Mouse (Mus musculus) brain, adult 2 months (tissue): ENCODE measurements around the gene Mcrip2.

Source experiments
- DNase-seq: peaks from one replicate; pipeline ENCODE4 v3.0.0; 2011; ENCODE audit warnings: low read depth, low spot score

Mcrip2 gene

DNA sequence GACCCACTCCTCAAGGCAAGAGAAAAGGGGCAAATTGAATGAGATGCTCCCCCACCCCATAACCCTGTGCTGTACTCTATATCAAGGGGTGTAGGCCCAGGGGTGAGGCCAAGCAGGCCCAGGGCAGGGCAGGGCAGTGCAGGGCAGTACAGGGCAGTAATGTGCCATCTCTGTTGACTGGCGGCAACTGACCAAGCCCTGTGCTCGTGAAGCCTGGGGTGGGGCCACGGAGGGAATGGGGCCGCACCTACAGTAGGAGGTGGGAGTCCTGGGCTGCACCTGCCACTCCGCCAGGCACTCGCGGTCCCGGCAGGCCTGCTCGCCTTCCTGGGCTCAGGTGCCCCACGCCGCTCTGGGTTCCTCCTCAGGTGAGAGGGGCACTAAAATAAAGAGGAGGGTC lies 3.3 kb downstream of the Mcrip2 start:
- DNase-seq, result no peak

DNA sequence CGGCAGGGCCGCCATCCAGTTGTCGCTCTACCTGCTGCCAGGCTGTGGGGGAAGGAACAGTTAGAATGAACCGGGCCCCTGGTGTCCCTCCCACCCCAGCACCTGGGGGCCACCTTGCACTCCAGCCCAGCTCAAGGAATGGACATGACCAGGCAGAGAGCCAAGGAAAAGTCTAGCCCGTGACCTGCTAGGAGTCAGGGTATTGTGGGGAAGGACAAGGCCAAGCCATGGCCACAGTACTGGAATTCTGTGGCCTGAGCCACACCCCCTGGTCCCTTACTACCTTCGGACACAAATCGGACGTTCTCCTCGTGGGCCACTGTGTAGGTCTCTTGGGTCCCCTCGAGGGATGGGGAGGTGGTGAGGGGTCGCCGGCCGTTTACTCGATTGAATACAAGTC lies 4.3 kb downstream of the Mcrip2 start:
- no peak for DNase-seq

DNA sequence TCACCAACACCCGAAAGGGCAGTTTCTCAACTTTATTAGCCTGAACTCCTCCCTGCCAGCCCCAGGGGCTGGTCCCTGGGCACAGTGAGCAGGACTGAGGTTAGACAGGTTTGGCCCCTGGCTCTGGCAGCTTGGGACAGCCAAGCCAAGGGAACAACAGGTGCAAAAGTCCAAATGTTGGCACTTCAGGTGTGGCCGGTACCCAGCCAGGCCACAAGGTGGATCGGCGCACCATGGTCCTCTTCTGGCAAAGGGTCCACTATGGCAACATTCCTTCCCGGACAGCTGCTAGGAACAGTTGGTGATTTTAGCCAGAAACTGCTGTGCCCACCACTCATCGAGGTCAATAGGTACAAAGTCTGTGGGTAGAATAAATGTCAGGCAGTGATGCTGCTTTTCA lies 4.9 kb downstream of the Mcrip2 start:
- no peak for DNase-seq

DNA sequence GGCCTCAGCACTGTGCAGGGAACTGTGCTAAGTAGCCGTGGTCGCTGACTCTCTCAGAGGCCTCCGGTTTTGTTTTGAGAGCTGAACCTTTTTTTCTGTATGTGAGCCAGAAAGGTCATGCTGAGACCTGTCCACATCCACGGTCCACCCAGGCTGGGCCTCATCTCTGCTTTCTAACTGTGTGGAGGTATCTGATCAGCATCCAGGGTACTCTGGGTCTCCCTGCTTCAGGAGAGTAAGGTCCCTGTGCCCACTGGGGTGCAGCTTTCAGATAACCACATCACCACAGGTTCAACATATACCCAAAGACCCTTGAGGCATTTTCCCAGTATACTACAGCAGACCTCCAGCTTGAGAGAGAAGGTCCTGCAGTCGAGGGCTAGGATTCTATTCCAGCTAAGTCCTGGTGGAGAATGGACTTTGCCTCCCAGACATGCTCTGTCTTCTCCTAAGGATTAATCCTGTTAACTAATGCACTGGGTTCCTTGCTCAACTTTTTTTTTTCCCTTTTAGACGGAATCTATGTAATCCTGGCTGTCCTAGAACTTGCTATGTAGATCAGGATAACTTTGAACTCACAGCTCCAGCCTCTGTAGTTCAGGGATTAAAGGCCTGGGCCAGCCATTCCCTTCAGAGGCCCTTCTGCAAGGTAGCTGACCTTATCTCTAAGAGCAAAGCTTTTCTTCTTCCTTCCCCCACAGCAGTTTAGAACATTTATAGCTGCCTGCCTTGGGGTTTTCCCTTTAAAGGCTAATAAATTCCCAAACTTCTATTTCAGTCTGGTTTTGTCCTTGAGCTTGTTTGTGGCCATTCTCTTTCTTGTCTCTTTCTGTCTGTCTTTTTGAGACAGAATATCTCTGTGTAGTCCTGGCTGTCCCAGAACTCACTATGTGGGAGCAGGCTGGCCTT lies 6.6 kb downstream of the Mcrip2 start:
- no peak for DNase-seq

DNA sequence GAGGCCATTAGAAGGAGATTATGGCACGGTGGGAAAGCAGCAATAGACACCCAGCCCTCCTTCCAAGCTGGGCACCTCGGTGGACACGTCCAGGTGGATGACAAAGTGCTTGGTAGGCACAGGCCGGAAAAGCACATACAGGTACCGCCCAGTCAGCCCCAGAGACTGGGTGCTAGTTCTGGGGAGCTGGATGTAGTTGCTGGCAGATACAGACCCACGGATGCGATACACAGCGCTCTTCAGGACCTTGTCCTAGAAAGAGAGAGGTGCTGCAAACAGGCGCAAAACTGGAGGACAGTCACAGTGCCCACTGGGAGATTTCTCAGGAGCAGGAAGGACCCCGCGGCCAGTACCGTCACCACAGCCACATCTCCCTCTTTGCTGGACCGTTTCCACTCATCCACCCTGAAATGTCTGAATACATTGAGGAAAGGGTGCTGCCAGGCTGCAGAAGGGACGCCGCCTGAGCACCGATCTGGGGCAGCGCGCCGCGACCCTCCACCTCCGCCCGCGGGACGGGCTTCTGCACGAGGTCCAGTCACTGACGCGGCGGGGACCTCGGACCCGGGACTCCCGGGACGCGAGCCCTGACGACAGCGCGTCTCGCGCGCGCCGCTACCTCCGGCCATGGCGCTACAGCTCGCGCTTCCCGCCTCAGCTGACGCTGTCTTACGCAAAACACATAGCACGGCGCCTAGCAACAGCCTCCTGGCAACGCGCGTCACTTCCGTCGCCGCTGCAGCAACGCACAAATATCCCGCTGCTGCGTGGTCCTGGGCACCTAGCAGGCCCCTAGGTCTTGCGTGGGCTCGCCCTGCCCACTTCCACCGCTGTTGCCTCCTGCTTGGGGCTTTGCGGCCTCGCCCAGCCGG lies 7.5 kb downstream of the Mcrip2 start, which contains the start of gene Wdr90:
Gene Wdr90 (minus strand): TSS at position 670 of the 872 bp plus-strand sequence.
- DNase-seq, result peak; percentile 99

DNA sequence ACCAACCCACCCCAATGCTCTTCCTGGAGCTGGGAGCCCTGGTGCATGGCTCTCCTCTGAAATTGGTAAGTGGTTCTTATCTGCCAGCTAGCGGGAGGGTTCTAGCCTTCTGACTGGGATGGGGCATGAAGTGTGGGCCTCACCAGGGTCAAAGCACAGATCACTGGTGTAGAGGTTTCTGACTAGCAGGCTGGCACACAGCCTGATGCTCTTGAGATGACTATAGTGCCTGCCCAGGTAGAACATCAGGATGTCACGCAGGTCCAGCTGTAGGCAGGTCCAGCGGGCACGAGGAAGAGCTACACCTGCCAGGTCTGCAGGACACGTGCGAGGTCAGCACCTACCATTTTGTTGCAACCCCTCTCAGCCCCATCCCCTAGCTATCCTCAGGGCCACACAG lies 8.3 kb downstream of the Mcrip2 start:
- no peak for DNase-seq

DNA sequence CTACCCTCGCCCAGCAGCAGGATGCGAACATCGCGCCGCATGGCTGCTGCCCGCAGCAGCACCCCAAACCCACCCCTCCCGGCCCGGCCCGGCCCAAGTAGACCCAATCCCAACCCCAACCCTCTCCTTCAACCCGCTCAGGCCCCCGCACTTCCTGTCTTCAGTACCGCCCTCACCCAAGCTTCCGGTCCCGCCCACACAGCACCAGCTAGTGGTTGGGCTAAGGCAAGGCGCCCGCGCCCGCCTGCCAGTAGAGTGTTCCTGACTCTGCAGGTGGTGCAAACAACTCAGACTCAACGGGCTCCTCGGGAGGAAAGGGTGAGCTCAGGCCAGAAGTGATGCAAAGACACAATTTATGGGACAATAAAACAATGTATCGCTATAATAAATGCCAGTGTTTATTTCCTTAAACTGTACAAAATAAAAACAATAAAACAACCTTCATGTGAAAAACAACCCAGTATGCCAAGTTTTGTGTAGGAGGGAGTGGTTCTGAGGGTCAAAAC lies 24.1 kb downstream of the Mcrip2 start, which contains the start of gene Rhot2:
Gene Rhot2 (minus strand): TSS at position 456 of the 506 bp plus-strand sequence.
- DNase-seq, result peak; percentile 97

DNA sequence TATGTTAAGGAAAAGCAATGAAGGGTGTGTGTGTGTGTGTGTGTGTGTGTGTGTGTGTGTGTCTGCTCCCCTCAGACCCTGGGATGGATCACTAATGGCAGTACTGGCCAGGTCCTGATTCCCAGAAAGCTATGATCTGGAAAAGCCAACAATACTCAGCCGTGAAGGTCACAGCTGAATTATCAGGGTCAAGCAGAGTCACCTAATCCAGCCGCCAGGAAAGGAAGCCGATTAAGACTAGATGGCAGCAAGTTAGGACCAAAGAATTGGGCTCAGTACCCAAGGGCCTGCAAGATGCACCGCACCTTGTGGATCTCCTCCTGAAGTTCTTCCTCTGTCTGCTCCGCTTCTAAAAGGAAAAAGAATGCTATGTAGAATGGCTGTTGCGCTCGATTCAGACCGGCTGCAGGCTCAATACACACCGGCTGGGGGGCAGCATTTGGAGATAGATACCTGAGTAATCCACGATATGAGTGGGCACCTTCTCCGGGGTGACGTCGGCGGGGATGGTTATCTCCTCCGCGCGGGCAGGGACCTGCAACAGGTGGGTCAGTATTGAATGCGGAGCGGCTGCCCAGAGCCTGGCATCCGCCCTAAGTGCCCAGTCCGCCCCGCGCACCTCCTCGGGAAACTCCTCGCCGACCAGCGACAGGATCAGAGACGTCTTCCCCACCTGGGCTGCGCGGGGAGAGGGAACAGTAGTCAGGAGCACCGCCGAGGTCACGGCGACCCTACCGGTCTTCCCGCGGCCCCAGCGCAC lies 24.7 kb downstream of the Mcrip2 start:
- no peak for DNase-seq

DNA sequence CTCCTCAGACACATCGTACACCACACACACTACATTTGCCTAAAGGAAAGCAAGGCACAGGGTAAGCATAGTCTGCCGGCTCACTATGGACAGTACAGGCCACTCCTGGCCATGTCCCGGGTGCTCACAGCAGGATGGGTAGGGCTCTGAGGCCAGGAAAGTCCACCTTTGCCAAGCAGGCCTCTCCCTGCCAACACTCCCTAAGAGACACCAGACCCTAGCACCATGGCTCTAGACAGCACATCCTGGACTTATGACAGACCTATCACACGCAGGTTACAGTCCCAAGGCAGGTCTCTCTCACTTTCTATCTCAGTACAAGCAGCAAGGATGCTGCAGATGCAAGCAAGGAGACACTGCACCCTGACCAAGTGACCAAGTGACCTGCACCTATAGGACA lies 25.4 kb downstream of the Mcrip2 start:
- no peak for DNase-seq

DNA sequence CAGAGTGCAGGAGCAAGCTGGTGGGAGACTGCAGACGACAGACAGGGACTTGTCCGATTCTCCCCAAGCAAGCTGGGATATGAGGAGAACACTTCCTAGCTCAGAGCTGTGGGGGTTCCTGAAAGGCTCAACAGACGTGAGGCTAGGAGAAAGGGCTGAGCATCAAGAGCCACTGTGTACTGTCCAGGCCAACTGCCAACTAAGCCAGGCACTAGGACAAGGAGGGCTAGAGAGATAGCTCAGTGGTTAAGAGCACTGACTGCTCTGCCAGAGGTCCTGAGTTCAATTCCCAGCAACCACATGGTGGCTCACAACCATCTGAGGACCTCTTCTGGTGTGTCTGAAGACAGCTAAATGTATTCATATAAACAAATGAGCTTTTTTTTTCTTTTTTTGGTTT lies 26.1 kb downstream of the Mcrip2 start:
- DNase-seq, result no peak

DNA sequence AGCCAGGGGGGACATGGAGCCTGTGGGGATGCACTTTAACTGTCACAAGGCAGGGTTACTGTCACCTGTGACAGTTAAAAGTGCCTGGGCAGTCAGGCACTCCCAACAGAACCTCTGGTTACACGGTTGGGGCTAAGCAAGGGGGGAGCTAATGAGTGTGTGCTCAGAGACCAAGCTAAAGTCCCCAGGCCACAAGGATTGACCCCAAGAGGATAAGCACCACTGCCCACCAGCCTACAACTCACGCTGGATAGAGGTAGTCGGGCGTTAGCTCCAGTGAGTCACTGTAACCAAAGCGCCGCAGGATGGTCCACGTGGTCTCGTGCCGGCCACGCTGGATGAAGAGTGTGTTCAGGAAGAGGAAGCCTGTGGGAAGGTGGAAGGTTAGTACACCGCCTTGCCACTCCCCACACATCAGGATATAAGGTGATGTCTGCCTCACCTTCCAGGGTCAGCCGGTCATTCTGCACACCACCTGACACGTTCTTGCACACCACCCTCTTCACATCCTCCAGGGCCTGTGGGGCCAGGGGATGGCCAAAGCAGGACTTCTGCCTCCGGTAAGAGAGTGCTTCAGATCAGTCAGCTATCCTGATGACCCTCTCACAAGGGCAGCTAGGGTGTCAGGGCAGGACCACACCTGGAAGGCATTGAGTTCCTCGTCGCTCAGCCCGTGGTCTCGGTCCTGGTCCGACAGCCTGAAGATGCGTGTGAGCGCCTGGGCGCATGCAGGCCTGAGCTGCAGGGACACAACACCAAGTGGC lies 27.3 kb downstream of the Mcrip2 start, which contains the start of gene Gm20683:
Gene Gm20683 (minus strand): TSS at position 647 of the 764 bp plus-strand sequence.
- no peak for DNase-seq

DNA sequence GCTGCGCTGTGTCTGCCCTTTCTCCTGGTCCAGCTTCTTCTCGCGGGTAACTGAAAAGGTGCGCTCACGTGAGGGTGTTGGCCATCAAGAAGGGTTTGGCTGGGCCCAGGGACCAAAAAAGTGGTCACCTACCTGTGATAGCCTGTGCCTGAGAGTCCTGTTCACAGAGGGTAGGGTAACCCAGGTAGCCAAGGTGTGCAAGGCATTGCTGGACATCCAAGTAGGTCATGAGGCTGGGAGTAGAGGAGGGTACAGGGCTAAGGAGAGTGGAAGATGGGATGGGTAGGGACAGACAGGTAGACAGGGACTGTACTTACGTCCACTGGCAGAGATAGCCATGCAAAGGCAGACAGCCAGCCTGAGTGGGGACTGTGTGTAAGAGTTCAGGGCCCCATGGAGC lies 28.0 kb downstream of the Mcrip2 start:
- DNase-seq, result no peak

DNA sequence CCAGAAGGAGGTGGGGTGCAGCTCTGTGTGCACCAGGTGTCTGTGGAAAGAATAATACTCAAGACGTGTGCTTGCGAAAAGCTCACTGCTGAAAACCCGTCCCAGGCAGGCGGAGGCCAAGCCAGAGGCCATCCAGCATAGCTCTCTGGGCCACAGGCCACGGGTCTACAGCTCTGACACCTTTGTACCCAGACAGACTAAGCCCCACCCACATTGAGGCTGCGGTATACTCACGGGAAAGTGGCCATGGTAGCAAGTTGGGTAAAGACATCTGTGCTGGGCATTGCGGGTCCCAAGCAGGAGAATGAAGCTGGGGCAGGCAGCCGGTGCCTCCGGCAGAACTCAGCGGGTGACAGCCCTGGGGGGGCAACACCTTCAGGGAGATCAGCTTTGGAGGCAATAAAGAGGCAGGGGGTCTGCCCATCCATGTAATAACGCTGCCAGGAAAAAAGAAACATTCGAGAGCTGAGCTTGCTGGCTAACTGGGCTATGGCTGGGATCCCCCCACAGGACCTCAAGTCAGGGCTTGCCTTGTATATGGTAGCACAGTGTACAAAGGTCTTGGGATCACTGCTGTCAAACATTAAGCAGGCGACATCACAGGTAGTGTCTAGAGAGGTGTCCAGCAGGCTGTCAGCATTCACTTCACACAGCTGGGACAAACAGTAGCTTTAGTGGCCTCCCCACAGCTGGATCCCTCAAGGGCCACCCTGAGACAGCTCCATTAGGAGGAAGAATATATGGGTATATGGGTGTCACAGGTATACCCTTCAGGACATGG lies 28.9 kb downstream of the Mcrip2 start:
- DNase-seq, result no peak

DNA sequence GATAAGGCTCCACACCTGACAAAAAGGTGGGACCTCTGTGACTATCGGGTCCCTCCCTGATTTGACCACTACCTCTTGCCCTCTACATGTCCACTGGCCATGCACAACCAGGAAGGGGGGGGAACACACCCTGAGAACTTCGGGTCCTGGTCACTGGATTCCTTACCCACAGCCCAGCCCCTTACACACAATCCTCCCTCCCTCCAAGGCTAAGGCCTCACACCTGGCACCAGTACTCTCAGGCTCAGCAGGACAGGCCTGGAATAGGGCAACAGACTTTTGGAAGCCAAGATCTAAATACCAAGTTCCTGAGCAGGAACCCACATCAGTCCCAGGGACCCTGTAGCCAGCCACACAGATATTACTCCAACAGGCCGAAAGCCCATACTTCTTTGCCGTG lies 29.7 kb downstream of the Mcrip2 start:
- DNase-seq, result no peak

DNA sequence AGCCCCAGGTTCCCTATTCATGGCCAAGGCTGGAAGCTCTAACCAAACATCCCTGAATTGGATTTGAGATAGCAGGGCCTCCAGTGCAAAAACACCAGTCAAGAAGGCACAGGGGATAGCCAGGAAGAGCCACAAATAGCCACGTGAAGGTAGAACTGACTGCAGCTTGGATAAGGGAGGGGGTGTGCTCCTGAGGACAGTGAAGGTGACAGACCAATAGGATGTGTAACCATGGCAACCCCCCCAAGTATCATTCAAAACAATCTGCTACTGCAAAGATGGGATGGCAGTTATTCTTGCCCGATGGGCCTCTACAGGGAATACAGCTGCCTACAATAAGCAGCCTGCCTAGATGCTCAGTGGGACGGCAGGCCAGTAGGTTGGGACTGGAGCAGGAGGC lies 31.0 kb downstream of the Mcrip2 start:
- DNase-seq, result peak; percentile 67

DNA sequence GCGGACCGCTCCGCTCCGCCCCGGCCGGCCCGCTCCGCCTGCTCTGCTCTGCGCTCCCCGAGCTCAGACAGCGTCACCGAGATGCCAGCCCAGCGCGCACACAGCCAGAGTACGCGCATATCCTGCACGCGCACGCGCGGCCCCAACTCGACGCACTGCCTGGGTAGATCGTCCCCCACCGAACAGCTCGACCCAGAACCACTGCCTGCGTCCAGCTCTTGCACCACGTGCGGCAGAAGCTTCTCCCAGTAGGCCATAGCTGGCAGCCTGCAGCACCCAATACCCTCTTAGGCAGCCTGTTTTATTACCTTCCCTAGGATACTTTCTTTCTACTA lies 31.5 kb downstream of the Mcrip2 start, which contains the start of gene Rhbdl1:
Gene Rhbdl1 (minus strand): TSS at position 220 of the 335 bp plus-strand sequence.
- peak; percentile 96 for DNase-seq

DNA sequence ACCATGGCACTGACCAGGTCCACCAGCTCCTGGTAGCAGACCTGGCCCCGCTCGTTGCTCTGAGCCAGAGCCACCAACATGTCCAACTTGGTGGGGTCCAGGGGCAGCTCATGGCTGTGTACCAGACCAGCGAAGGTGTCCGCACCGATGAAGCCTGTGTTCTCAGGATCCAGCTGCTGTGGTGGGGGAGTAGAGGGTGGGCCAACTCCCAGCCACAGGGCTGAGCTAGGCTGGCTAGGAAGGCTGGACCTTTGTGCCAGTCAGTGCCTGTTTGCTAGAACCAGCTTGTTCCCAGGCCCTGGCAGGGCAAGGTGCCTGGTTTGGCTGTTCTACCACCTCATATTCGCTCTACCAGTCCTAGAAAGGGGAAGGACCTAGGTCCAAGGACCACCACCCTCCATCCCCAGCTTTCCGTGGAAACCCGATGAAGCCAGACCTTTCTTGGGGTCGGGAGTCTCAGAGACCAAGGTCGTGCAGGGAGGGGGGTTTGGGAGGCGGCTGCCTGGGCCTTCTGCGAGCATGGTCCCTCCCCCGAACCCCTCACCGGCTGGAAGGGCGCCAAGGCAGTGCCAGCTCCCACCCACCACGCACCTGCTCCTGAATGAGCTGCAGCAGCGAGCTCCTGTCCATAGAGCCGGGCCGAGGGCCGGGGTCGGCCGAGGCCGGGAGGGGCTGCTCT lies 32.0 kb downstream of the Mcrip2 start:
- DNase-seq, result peak; percentile 42

DNA sequence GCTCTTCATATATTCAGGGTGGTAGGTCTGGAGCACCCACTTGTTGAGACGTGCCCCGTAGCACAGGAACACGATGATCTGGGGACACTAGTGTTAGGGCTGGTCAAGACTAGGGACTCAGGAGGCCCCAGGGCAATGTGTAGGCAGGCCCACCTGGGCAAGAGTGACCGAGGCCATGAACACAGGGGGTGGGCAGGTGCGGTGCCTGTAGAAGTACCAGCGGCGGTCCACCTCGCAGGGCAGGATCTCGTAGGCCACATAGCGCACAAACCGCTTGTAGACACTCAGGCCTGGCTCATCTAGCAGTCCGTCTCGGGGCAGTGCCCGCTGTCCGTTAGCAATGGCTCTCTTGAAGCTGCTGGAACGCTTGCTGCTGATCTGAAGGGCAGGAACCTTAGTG lies 32.7 kb downstream of the Mcrip2 start:
- no peak for DNase-seq

DNA sequence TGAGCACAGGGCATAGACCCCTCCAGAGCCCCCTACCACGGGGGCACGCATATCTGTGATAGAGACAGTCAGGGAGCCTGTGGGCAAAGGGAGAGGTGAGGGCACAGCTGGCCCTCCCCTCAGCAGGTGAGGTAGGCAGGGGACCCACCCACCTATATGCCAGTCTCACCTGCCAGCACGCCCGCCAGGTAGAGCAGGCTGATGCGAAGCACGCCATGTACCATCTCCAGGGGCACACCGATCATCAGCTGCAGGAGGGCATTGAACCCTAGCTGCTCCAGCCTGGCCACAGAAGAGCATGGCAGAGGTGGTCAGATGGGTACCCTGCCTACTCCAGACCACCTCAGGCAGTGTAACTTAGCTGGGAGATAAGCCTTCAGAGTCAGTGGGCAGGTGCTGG lies 33.3 kb downstream of the Mcrip2 start:
- no peak for DNase-seq
